Mouse (Mus musculus): ENCODE results near the gene Zmynd15. TPM values are rescaled to one million over a fixed set of nuclear protein-coding genes. Genes with fewer than 3 reads are reported as not detected.
"Not testable (repeated sequence)": the region's sequence is repeated elsewhere in the genome, so short reads cannot be mapped to it uniquely, and the experiment has no call there.

The Zmynd15 gene
- polyA plus RNA-seq, 1 experiment from 2014 or later = 1.5 TPM

- Histone ChIP-seq H3K36me3 (ENCODE audit: insufficient read depth, low read length) (no peaks in the 10 kb centered on the region), H3K4me1 (replicated peaks; ENCODE audit: insufficient read depth, low read length) (no peaks in the 10 kb centered on the region), H3K27me3 (ENCODE audit: insufficient read depth, low read length) (no peaks in the 10 kb centered on the region), H3K4me3 (replicated peaks; ENCODE audit: low read depth, low read length) (no peak overlapping the region), H3K9ac (ENCODE audit: low read depth, low read length) (no peak overlapping the region), H3K27ac (no peak overlapping the region), H3K9me3 (replicated peaks; ENCODE audit: low read length) (no peaks in the 10 kb centered on the region), H3K4me2 (ENCODE audit: low read length) (no peak overlapping the region)
- ATAC-seq (replicated peaks; ENCODE audit: low FRiP score, low read depth) (no peak), DNase-seq (ENCODE audit: low spot score) (no peak)
- 48% methylated on average over 5 of the region's 5 CpGs for WGBS
- no peak for TF ChIP-seq CTCF (IDR thresholded peaks at IDR 0.05; ENCODE audit: low read depth)
Observed at GRCm38 (mm10) chr11:70419486-70419885, 39.7 kb upstream of the Zmynd15 start.

- WGBS = 74% methylated on average over 6 of the region's 6 CpGs
- not testable (repeated sequence) for H3K27me3 ChIP-seq (ENCODE audit: insufficient read depth, low read length); H3K4me1 ChIP-seq (replicated peaks; ENCODE audit: insufficient read depth, low read length); H3K9me3 ChIP-seq (replicated peaks; ENCODE audit: low read length); H3K9ac ChIP-seq (ENCODE audit: low read depth, low read length); H3K27ac ChIP-seq; H3K36me3 ChIP-seq (ENCODE audit: insufficient read depth, low read length); ATAC-seq (replicated peaks; ENCODE audit: low FRiP score, low read depth); H3K4me2 ChIP-seq (ENCODE audit: low read length); H3K4me3 ChIP-seq (replicated peaks; ENCODE audit: low read depth, low read length); DNase-seq (ENCODE audit: low spot score)
Observed at GRCm38 (mm10) chr11:70426598-70426997, 32.6 kb upstream of the Zmynd15 start.

GRCm38 (mm10) chr11:70431574-70431973, 27.7 kb upstream of the Zmynd15 start:
- H3K9me3 ChIP-seq (replicated peaks; ENCODE audit: low read length) = no peaks in the 10 kb centered on the region
- peaks cover 9% of the 10 kb centered on the region; the same call in 1 of the 2 replicates for H3K4me1 ChIP-seq (replicated peaks; ENCODE audit: insufficient read depth, low read length)
- 31% methylated on average over 5 of the region's 5 CpGs for WGBS
- H3K36me3 ChIP-seq (ENCODE audit: insufficient read depth, low read length) = 0 out of 2 replicates have a peak, but pooled peaks cover 4% of the 10 kb centered on the region
- no peak for TF ChIP-seq CTCF (IDR thresholded peaks at IDR 0.05; ENCODE audit: low read depth)
- no peak overlapping the region; the same call in 1 of the 2 replicates for H3K4me3 ChIP-seq (replicated peaks; ENCODE audit: low read depth, low read length)
- no peak overlapping the region for H3K9ac ChIP-seq (ENCODE audit: low read depth, low read length)
- ATAC-seq (replicated peaks; ENCODE audit: low FRiP score, low read depth) (no peak), DNase-seq (ENCODE audit: low spot score) (no peak)
- H3K4me2 ChIP-seq (ENCODE audit: low read length) = 0 out of 2 replicates have a peak overlapping the region, but pooled peaks have one; percentile 95
- no peaks in the 10 kb centered on the region for H3K27me3 ChIP-seq (ENCODE audit: insufficient read depth, low read length)
- H3K27ac ChIP-seq = no peak overlapping the region

- WGBS = under 1% methylated on average over 74 of the region's 75 CpGs
- peak within 1 kb of the TSS; percentile 79 for H3K4me3 ChIP-seq (replicated peaks; ENCODE audit: low read depth, low read length)
- peak; percentile 73 for TF ChIP-seq CTCF (IDR thresholded peaks at IDR 0.05; ENCODE audit: low read depth)
Observed at GRCm38 (mm10) chr11:70432048-70432894, 27.0 kb upstream of the Zmynd15 start, which contains the start of gene Arrb2. TSS of gene Arrb2 (plus strand) at chr11:70432635.

GRCm38 (mm10) chr11:70432895-70433568, 26.2 kb upstream of the Zmynd15 start:
- TF ChIP-seq CTCF (IDR thresholded peaks at IDR 0.05; ENCODE audit: low read depth) = no peak
- Histone ChIP-seq H3K27me3 (ENCODE audit: insufficient read depth, low read length) (no peaks in the 10 kb centered on the region), H3K9ac (ENCODE audit: low read depth, low read length) (peak overlapping the region; percentile 74), H3K4me3 (replicated peaks; ENCODE audit: low read depth, low read length) (peak overlapping the region; percentile 79), H3K36me3 (ENCODE audit: insufficient read depth, low read length) (0 out of 2 replicates have a peak, but pooled peaks cover 11% of the 10 kb centered on the region), H3K9me3 (replicated peaks; ENCODE audit: low read length) (no peaks in the 10 kb centered on the region), H3K27ac (peak overlapping the region; percentile 51), H3K4me1 (replicated peaks; ENCODE audit: insufficient read depth, low read length) (peaks cover 9% of the 10 kb centered on the region; the same call in 1 of the 2 replicates), H3K4me2 (ENCODE audit: low read length) (peak overlapping the region; percentile 95)
- DNase-seq (ENCODE audit: low spot score) (peak; percentile 29), ATAC-seq (replicated peaks; ENCODE audit: low FRiP score, low read depth) (peak; percentile 14; the same call in 1 of the 2 replicates)
- WGBS = 10% methylated on average over 15 of the region's 15 CpGs

More at GRCm38 (mm10) chr11:70432048-70432894, 27.0 kb upstream of the Zmynd15 start, which contains the start of gene Arrb2:
- ATAC-seq (replicated peaks; ENCODE audit: low FRiP score, low read depth) = peak; percentile 92
- peak within 1 kb of the TSS; percentile 95 for H3K4me2 ChIP-seq (ENCODE audit: low read length)
- 0 out of 2 replicates have a peak, but pooled peaks cover 8% of the 10 kb centered on the region for H3K36me3 ChIP-seq (ENCODE audit: insufficient read depth, low read length)
- peaks cover 9% of the 10 kb centered on the region; the same call in 1 of the 2 replicates for H3K4me1 ChIP-seq (replicated peaks; ENCODE audit: insufficient read depth, low read length)
- H3K9ac ChIP-seq (ENCODE audit: low read depth, low read length) = peak within 1 kb of the TSS; percentile 74
- DNase-seq (ENCODE audit: low spot score) = peak; percentile 99
- no peaks in the 10 kb centered on the region for H3K27me3 ChIP-seq (ENCODE audit: insufficient read depth, low read length)
- no peaks in the 10 kb centered on the region for H3K9me3 ChIP-seq (replicated peaks; ENCODE audit: low read length)
- H3K27ac ChIP-seq = peak within 1 kb of the TSS; percentile 51

- Histone ChIP-seq H3K27me3 (ENCODE audit: insufficient read depth, low read length) (no peaks in the 10 kb centered on the region), H3K27ac (no peak overlapping the region), H3K9me3 (replicated peaks; ENCODE audit: low read length) (no peaks in the 10 kb centered on the region), H3K4me1 (replicated peaks; ENCODE audit: insufficient read depth, low read length) (peaks cover 9% of the 10 kb centered on the region; the same call in 1 of the 2 replicates), H3K4me3 (replicated peaks; ENCODE audit: low read depth, low read length) (no peak overlapping the region), H3K36me3 (ENCODE audit: insufficient read depth, low read length) (0 out of 2 replicates have a peak, but pooled peaks cover 14% of the 10 kb centered on the region), H3K9ac (ENCODE audit: low read depth, low read length) (no peak overlapping the region), H3K4me2 (ENCODE audit: low read length) (peak overlapping the region; percentile 95; the same call in 1 of the 2 replicates)
- 74% methylated on average over 1 of the region's 1 CpGs for WGBS
- TF ChIP-seq CTCF (IDR thresholded peaks at IDR 0.05; ENCODE audit: low read depth) = no peak
- ATAC-seq (replicated peaks; ENCODE audit: low FRiP score, low read depth) (no peak), DNase-seq (ENCODE audit: low spot score) (no peak)
Observed at GRCm38 (mm10) chr11:70433569-70433943, 25.7 kb upstream of the Zmynd15 start.
